Mouse (Mus musculus) kidney, adult 11 months (tissue): ENCODE measurements around the gene Sp6.

ENCODE experiments used
- DNase-seq: peaks from one replicate; pipeline ENCODE4 v3.0.0; 2022

The Sp6 gene

GRCm38 (mm10) chr11:97025721-97026344 is 12.6 kb downstream of the Sp6 start:
- peak; percentile 76 for DNase-seq

- DNase-seq: peak; percentile 91
These were observed 16.7 kb downstream of the Sp6 start, which contains the start of gene Scrn2 for GRCm38 (mm10) chr11:97029686-97030417. Scrn2 (plus strand) TSS chr11:97029938.

DNA sequence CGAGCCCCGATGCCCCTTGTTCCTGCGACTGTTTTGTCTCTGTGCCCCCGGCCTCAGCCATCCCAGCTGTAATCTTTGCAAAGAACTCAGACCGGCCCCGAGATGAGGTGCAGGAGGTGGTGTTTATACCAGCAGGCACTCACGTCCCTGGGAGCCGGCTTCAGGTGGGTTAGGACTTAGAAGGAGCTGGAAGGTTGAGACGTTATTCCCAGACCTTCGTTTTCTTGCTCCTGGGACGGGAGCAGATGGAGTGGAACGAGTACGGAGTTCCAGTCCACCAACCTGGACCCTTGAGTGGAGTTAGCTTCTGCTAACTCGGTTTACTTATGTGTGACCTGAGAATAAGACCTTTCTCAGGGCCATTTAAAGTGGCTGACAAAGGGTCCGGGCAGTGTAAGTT is 17.2 kb downstream of the Sp6 start:
- DNase-seq: peak; percentile 46

GRCm38 (mm10) chr11:97031977-97032376 is 18.8 kb downstream of the Sp6 start:
- peak; percentile 56 for DNase-seq

GRCm38 (mm10) chr11:97032499-97032898 is 19.3 kb downstream of the Sp6 start:
- DNase-seq: no peak

GRCm38 (mm10) chr11:97033781-97034180 is 20.6 kb downstream of the Sp6 start:
- peak; percentile 51 for DNase-seq

- peak; percentile 68 for DNase-seq
These were observed 22.9 kb downstream of the Sp6 start for GRCm38 (mm10) chr11:97036141-97036540.

- DNase-seq: no peak
These were observed 25.7 kb downstream of the Sp6 start for GRCm38 (mm10) chr11:97038881-97039280.

DNA sequence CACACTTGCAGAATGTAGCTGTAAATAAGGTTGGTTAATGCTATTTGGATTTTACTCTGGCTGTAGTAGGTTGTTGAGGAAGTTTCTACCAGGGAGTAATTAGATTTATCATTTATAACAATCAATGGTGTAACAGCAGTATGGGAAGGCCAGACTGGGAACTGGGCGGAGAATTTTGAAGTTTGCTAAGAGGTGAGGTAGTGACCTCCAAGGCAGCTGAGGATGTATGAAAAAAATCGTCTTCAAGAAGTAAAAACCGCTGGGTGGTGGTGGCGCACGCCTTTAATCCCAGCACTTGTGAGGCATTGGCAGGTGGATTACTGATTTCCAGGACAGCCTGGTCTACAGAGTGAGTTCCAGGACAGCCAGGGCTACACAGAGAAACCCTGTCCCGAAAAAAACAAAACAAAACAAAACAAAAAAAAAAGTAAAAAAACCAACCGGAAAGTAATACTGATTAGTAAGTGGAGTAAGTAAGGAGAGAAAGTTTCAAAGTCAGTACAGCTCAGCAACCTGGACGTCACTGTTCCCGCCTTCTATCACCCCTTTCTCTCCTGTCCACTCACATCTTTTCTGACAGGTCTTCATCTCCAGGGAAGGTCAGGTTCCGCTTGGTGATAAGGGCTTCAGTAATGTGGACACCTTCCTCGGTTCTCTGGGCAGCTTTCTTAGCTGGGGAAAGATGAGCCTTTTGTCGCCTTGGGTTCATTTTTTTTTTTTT is 27.3 kb downstream of the Sp6 start:
- DNase-seq: no peak

DNA sequence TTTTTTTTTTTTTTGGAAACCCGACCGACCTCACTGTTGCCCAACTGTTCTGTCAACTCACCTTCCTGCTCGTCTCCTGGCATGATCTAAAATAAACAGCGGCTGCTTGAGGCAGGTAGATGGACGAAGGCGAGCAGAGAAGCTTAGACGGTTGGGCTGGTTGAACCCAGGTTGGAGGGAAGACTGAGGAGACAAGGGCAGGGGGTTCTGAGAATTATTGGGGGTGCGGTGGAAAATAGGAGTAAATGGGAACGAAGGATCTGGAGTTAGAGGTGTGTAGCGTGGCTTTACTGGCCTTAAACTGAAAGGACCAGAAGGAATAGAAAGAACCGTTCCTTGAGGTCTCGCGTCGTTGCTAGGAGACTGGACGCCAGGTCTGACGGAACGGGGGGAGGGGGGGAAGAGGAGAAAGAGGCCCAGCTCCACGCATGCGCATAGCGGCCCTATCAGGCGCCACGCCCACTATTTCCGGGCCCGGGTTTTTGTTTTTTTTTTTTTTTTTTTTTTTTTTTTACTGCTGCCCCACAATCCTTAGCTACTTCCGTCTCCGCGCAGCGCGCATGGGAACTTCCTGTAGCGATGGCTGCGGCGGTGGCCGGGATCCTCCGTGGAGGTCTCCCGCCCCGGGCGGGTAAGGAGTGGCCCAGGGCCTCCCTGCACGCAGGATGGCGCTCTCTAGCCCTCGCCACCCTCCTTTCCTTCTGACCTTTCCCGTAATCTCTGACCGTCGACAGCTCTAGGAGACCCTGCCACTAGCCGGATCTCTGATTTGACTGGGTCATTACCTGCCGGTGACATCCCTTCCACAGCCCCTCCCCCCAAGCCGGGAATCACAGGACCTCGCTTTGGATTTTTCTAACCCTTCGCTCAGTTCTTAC is 28.1 kb downstream of the Sp6 start, which contains the start of the genes Lrrc46 and Mrpl10:
TSS of gene Lrrc46 (minus strand) at position 386 of the 878 bp plus-strand sequence.
TSS of gene Mrpl10 (plus strand) at position 539 of the 878 bp plus-strand sequence.
- DNase-seq: peak; percentile 83

- DNase-seq: no peak
These were observed 31.7 kb downstream of the Sp6 start for GRCm38 (mm10) chr11:97044902-97045301.

- DNase-seq: no peak
These were observed 32.7 kb downstream of the Sp6 start for GRCm38 (mm10) chr11:97045861-97046260.

- no peak for DNase-seq
These were observed 35.0 kb downstream of the Sp6 start for GRCm38 (mm10) chr11:97048090-97048650.

GRCm38 (mm10) chr11:97049492-97050085 is 36.4 kb downstream of the Sp6 start:
- DNase-seq: no peak

- peak; percentile 70 for DNase-seq
These were observed 37.2 kb downstream of the Sp6 start, which contains the start of gene Osbpl7 for GRCm38 (mm10) chr11:97050216-97050943. Osbpl7 (plus strand) TSS chr11:97050628.

GRCm38 (mm10) chr11:97050944-97051586 is 37.9 kb downstream of the Sp6 start:
- no peak for DNase-seq

DNA sequence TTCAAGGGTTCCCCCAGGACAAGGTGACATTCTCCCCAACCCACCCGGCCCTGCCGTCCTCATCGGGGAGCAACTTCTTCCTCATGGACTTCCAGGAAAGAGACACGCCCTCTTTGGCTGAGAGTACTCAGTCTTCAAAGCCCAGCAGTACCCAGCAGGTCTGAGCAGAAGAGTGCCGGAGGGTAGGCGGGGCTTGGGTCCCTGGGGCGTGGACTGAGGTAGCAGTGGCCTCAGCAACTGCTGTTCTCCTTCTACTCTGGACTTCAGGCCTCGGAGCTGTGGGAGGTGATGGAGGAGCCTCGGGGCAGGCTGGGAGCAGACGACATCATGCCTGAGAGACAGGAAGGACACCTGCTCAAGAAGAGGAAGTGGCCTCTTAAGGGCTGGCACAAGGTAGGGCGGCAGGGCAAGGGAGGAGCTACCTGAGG is 39.0 kb downstream of the Sp6 start:
- DNase-seq: peak; percentile 59

GRCm38 (mm10) chr11:97063274-97063920 is 50.2 kb downstream of the Sp6 start:
- DNase-seq: no peak

GRCm38 (mm10) chr11:97063921-97064295 is 50.7 kb downstream of the Sp6 start:
- DNase-seq: no peak
